Mouse (Mus musculus): ENCODE data around the gene Tbc1d24. TPM values are rescaled to one million over a fixed set of nuclear protein-coding genes. Genes with fewer than 3 reads are reported as not detected.
"Not testable (repeated sequence)": the region's sequence is repeated elsewhere in the genome, so short reads cannot be mapped to it uniquely, and the experiment has no call there.

Tbc1d24 gene
- polyA plus RNA-seq, 1 experiment = 10.6 TPM

GRCm38 (mm10) chr17:24131570-24131969 lies 73.8 kb downstream of the Tbc1d24 start:
- TF ChIP-seq CTCF (IDR thresholded peaks at IDR 0.05; ENCODE audit: control insufficient read depth, insufficient read depth, low read length) = peak; percentile 11; the same call in 1 of the 2 replicates
- no peak for TF ChIP-seq POLR2A (IDR thresholded peaks at IDR 0.05; ENCODE audit: borderline replicate concordance, control insufficient read depth, low read depth, low read length)
- Histone ChIP-seq H3K4me1 (ENCODE audit: control insufficient read depth, insufficient read depth, low read length) (no peaks in the 10 kb centered on the region; the same call in 1 of the 2 replicates), H3K4me3 (replicated peaks; ENCODE audit: control insufficient read depth, low read depth, low read length) (no peak overlapping the region), H3K27ac (ENCODE audit: control insufficient read depth, insufficient read depth, low read depth, low read length, poor library complexity) (no peak overlapping the region)
- 98% methylated on average over 3 of the region's 3 CpGs for WGBS

- H3K27ac ChIP-seq (ENCODE audit: control insufficient read depth, insufficient read depth, low read depth, low read length, poor library complexity); H3K4me3 ChIP-seq (replicated peaks; ENCODE audit: control insufficient read depth, low read depth, low read length); H3K4me1 ChIP-seq (ENCODE audit: control insufficient read depth, insufficient read depth, low read length): not testable (repeated sequence)
- 85% methylated on average over 4 of the region's 4 CpGs for WGBS
Observed at GRCm38 (mm10) chr17:24129246-24129645, 76.1 kb downstream of the Tbc1d24 start.

- Histone ChIP-seq H3K27ac (ENCODE audit: control insufficient read depth, insufficient read depth, low read depth, low read length, poor library complexity) (no peak overlapping the region), H3K4me3 (replicated peaks; ENCODE audit: control insufficient read depth, low read depth, low read length) (no peak overlapping the region), H3K4me1 (ENCODE audit: control insufficient read depth, insufficient read depth, low read length) (no peaks in the 10 kb centered on the region; the same call in 1 of the 2 replicates)
- TF ChIP-seq POLR2A (IDR thresholded peaks at IDR 0.05; ENCODE audit: borderline replicate concordance, control insufficient read depth, low read depth, low read length) = no peak
- no peak for TF ChIP-seq CTCF (IDR thresholded peaks at IDR 0.05; ENCODE audit: control insufficient read depth, insufficient read depth, low read length)
- WGBS = 31% methylated on average over 1 of the region's 1 CpGs
Observed at GRCm38 (mm10) chr17:24127592-24127991, 77.8 kb downstream of the Tbc1d24 start.

GRCm38 (mm10) chr17:24126801-24127200 lies 78.6 kb downstream of the Tbc1d24 start:
- TF ChIP-seq POLR2A (IDR thresholded peaks at IDR 0.05; ENCODE audit: borderline replicate concordance, control insufficient read depth, low read depth, low read length) (no peak), CTCF (IDR thresholded peaks at IDR 0.05; ENCODE audit: control insufficient read depth, insufficient read depth, low read length) (no peak)
- no peak overlapping the region for H3K4me3 ChIP-seq (replicated peaks; ENCODE audit: control insufficient read depth, low read depth, low read length)
- 73% methylated on average over 3 of the region's 3 CpGs for WGBS
- H3K4me1 ChIP-seq (ENCODE audit: control insufficient read depth, insufficient read depth, low read length) = no peaks in the 10 kb centered on the region; the same call in 1 of the 2 replicates
- no peak overlapping the region for H3K27ac ChIP-seq (ENCODE audit: control insufficient read depth, insufficient read depth, low read depth, low read length, poor library complexity)

Other genes starting within 250 kb of the Tbc1d24 start
- gene Prss30, start 225.0 kb downstream of the Tbc1d24 start, polyA plus RNA-seq (2011; ENCODE audit: insufficient read depth, insufficient read length, low replicate concordance, missing spikeins) = 6.8 TPM in 1 of 2 replicates, not detected in the other
- gene Prss22, start 207.5 kb downstream of the Tbc1d24 start, polyA plus RNA-seq (2011; ENCODE audit: insufficient read depth, insufficient read length, low replicate concordance, missing spikeins) = not detected in 2 replicates
- not detected in 2 replicates for gene Prss27, start 167.4 kb downstream of the Tbc1d24 start, polyA plus RNA-seq (2011; ENCODE audit: insufficient read depth, insufficient read length, low replicate concordance, missing spikeins)
- 11.4 and 13.6 TPM in 2 replicates for gene Kctd5, start 132.1 kb downstream of the Tbc1d24 start, polyA plus RNA-seq (2011; ENCODE audit: insufficient read depth, insufficient read length, low replicate concordance, missing spikeins)
- gene Pdpk1, start 54.6 kb downstream of the Tbc1d24 start, polyA plus RNA-seq (2011; ENCODE audit: insufficient read depth, insufficient read length, low replicate concordance, missing spikeins) = 15.7 and 18.7 TPM in 2 replicates
- gene Amdhd2, start 41.8 kb downstream of the Tbc1d24 start, polyA plus RNA-seq (2011; ENCODE audit: insufficient read depth, insufficient read length, low replicate concordance, missing spikeins) = 24.9 and 57.8 TPM in 2 replicates
- gene Atp6v0c, start 35.9 kb downstream of the Tbc1d24 start, polyA plus RNA-seq (2011; ENCODE audit: insufficient read depth, insufficient read length, low replicate concordance, missing spikeins) = 159 and 256 TPM in 2 replicates
- gene Ntn3, start 4.0 kb upstream of the Tbc1d24 start, polyA plus RNA-seq (2011; ENCODE audit: insufficient read depth, insufficient read length, low replicate concordance, missing spikeins) = 0.27 and 0.37 TPM in 2 replicates
- gene Tedc2, start 15.3 kb upstream of the Tbc1d24 start, polyA plus RNA-seq (2011; ENCODE audit: insufficient read depth, insufficient read length, low replicate concordance, missing spikeins) = 11.7 and 15.1 TPM in 2 replicates
- gene Ccnf, start 45.9 kb upstream of the Tbc1d24 start, polyA plus RNA-seq (2011; ENCODE audit: insufficient read depth, insufficient read length, low replicate concordance, missing spikeins) = 58.4 and 73.9 TPM in 2 replicates
- gene Abca17, start 145.5 kb upstream of the Tbc1d24 start, polyA plus RNA-seq (2011; ENCODE audit: insufficient read depth, insufficient read length, low replicate concordance, missing spikeins) = not detected in 2 replicates
- gene Abca3, start 146.4 kb upstream of the Tbc1d24 start, polyA plus RNA-seq (2011; ENCODE audit: insufficient read depth, insufficient read length, low replicate concordance, missing spikeins) = 18.6 and 36.5 TPM in 2 replicates
- gene Rnps1, start 209.0 kb upstream of the Tbc1d24 start, polyA plus RNA-seq (2011; ENCODE audit: insufficient read depth, insufficient read length, low replicate concordance, missing spikeins) = 53.5 and 73.6 TPM in 2 replicates
- gene Eci1, start 221.1 kb upstream of the Tbc1d24 start, polyA plus RNA-seq (2011; ENCODE audit: insufficient read depth, insufficient read length, low replicate concordance, missing spikeins) = 10.7 and 11.8 TPM in 2 replicates
- gene Dnase1l2, start 237.5 kb upstream of the Tbc1d24 start, polyA plus RNA-seq (2011; ENCODE audit: insufficient read depth, insufficient read length, low replicate concordance, missing spikeins) = 5.0 and 21.3 TPM in 2 replicates